Mouse (Mus musculus): ENCODE results near the gene U2af2. TPM values are rescaled to one million over a fixed set of nuclear protein-coding genes. Genes with fewer than 3 reads are reported as not detected.

Gene U2af2
- total and polyA plus RNA-seq, 2 experiments from 2014 or later, result 86.9 to 153 TPM

DNA sequence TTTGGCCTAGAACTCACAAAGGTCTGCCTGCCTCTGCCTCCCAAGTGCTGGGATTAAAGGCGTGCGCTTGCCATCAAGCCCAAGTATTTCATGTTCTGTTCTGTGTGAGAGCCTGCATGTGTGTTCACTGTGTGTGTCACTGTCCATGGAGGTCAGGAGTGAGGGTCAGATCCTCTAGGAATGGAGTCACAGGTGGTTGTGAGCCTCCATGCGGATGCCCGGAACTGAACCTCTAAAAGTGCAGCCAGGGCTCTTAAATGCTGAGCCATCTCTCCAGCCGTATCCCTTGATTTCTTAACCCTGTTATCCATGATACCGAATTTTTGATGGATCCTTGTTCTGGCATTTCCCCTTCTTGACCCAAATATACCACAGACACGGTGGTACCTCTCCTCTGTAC is 24.9 kb upstream of the U2af2 start:
- H3K4me2 ChIP-seq (ENCODE audit: low read depth, low read length), result no peak overlapping the region; the same call in 1 of the 2 replicates

DNA sequence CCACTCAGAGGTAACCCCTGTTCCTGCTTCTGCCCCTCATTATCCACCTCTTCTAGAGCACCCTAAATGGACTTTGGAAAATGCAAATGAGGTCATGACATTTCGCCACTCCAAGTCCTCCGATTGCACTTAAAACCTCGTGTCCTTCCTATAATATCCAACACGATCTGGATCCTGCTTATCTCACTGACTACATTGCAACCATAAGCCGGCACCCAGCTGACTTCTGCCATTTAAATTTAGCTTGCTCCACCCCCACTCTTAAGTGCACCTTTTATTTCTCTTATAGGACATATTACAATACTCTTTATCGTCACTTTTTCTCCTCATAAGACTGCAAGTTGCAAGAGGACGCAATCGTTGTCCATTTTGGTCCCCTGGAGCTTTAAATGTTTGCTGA is 24.5 kb upstream of the U2af2 start:
- H3K27me3 ChIP-seq (ENCODE audit: insufficient read depth, low read length), result no peaks in the 10 kb centered on the region
- H3K36me3 ChIP-seq (ENCODE audit: insufficient read depth, low read length), result peaks cover 15% of the 10 kb centered on the region
- peak overlapping the region; percentile 64 for H3K4me3 ChIP-seq (ENCODE audit: low read length)
- H3K9ac ChIP-seq (replicated peaks; ENCODE audit: low read length), result peak overlapping the region; percentile 80
- H3K4me2 ChIP-seq (ENCODE audit: low read depth, low read length), result peak overlapping the region; percentile 54
- no peak for ATAC-seq
- no peak for TF ChIP-seq CTCF (IDR thresholded peaks at IDR 0.05; ENCODE audit: low read depth)
- 83% methylated on average over 8 of the region's 8 CpGs for WGBS
- peaks cover 7% of the 10 kb centered on the region; the same call in 1 of the 2 replicates for H3K4me1 ChIP-seq (ENCODE audit: insufficient read depth, low read length)
- peak overlapping the region; percentile 98 for H3K27ac ChIP-seq
- no peaks in the 10 kb centered on the region for H3K9me3 ChIP-seq (ENCODE audit: low read length)
- no peak for DNase-seq (ENCODE audit: low spot score)

More for the DNA sequence above, 24.9 kb upstream of the U2af2 start:
- Histone ChIP-seq H3K27ac (peak overlapping the region; percentile 98; the same call in 1 of the 2 replicates), H3K4me3 (ENCODE audit: low read length) (0 out of 2 replicates have a peak overlapping the region, but pooled peaks have one; percentile 64), H3K36me3 (ENCODE audit: insufficient read depth, low read length) (peaks cover 20% of the 10 kb centered on the region), H3K9me3 (ENCODE audit: low read length) (no peaks in the 10 kb centered on the region), H3K4me1 (ENCODE audit: insufficient read depth, low read length) (peaks cover 7% of the 10 kb centered on the region; the same call in 1 of the 2 replicates), H3K27me3 (ENCODE audit: insufficient read depth, low read length) (no peaks in the 10 kb centered on the region), H3K9ac (replicated peaks; ENCODE audit: low read length) (no peak overlapping the region)
- DNase-seq (ENCODE audit: low spot score), result no peak
- ATAC-seq, result no peak
- TF ChIP-seq CTCF (IDR thresholded peaks at IDR 0.05; ENCODE audit: low read depth), result no peak
- WGBS, result 94% methylated on average over 7 of the region's 7 CpGs

DNA sequence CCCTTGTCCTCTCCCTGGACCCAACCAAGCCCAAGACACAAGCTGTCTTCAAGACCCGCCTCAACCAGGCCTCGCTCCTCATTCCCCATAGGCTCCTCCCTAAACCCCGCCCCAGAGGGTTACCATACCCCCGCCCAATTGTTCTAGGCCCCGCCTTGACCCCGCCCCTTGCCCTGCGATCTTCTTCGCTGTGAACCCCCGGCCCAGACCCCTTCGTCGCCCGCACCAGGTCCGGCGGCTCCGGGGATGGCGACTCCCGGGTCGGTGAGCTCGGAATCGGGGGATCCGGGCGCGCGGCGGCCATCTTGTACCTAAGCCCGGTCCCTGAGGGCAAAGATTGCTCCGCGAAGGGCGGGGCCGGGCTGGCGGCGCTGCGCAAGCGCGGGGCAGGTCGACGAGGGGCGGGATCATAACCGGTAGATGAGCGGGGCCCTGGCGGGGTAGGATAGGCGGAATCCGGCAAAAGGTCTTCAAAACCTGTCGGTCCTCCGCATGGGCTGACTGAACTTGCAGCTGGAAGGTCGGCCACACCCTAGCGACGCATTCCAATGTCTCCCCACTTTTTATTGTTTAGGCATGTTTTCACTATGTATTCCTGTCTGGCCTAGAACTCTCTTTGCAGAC is 23.7 kb upstream of the U2af2 start, which contains the start of gene Zfp784:
Zfp784 (minus strand) TSS at position 338 of the 624 bp plus-strand sequence.
- ATAC-seq, result peak; percentile 96
- peak; percentile 96 for DNase-seq (ENCODE audit: low spot score)
- Histone ChIP-seq H3K27me3 (ENCODE audit: insufficient read depth, low read length) (no peaks in the 10 kb centered on the region), H3K9me3 (ENCODE audit: low read length) (no peaks in the 10 kb centered on the region), H3K4me1 (ENCODE audit: insufficient read depth, low read length) (peaks cover 7% of the 10 kb centered on the region; the same call in 1 of the 2 replicates), H3K4me2 (ENCODE audit: low read depth, low read length) (peak within 1 kb of the TSS; percentile 54), H3K36me3 (ENCODE audit: insufficient read depth, low read length) (peaks cover 9% of the 10 kb centered on the region; the same call in 1 of the 2 replicates), H3K27ac (peak within 1 kb of the TSS; percentile 98), H3K4me3 (ENCODE audit: low read length) (peak within 1 kb of the TSS; percentile 64), H3K9ac (replicated peaks; ENCODE audit: low read length) (peak within 1 kb of the TSS; percentile 80)
- WGBS, result under 1% methylated on average over 48 of the region's 48 CpGs
- TF ChIP-seq CTCF (IDR thresholded peaks at IDR 0.05; ENCODE audit: low read depth), result no peak

DNA sequence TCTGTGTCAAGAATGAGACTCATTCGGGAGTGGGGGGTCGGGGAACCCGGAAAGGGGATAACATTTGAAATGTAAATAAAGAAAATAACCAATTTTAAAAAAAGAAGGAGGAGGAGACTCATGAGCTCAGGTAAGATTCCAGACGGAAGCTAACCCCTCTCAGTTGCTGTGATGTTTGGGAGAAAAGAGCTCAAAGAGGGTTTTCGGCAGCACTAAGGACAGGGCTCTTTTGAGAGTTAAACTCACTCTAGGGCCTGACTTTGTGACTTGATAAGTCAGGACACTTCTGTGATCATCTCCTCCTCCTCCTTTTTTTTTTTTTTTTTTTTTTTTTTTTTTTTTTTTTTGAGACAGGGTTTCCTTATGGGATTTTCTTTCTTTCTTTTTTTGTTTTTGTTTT is 23.0 kb upstream of the U2af2 start:
- peak overlapping the region; percentile 98; the same call in 1 of the 2 replicates for H3K27ac ChIP-seq
- H3K27me3 ChIP-seq (ENCODE audit: insufficient read depth, low read length), result no peaks in the 10 kb centered on the region
- peaks cover 7% of the 10 kb centered on the region; the same call in 1 of the 2 replicates for H3K4me1 ChIP-seq (ENCODE audit: insufficient read depth, low read length)
- H3K36me3 ChIP-seq (ENCODE audit: insufficient read depth, low read length), result 0 out of 2 replicates have a peak, but pooled peaks cover 9% of the 10 kb centered on the region
- ATAC-seq (no peak), DNase-seq (ENCODE audit: low spot score) (no peak)
- H3K9ac ChIP-seq (replicated peaks; ENCODE audit: low read length), result peak overlapping the region; percentile 80
- TF ChIP-seq CTCF (IDR thresholded peaks at IDR 0.05; ENCODE audit: low read depth), result no peak
- H3K4me3 ChIP-seq (ENCODE audit: low read length), result peak overlapping the region; percentile 64
- 36% methylated on average over 5 of the region's 5 CpGs for WGBS
- no peaks in the 10 kb centered on the region for H3K9me3 ChIP-seq (ENCODE audit: low read length)
- peak overlapping the region; percentile 54 for H3K4me2 ChIP-seq (ENCODE audit: low read depth, low read length)

DNA sequence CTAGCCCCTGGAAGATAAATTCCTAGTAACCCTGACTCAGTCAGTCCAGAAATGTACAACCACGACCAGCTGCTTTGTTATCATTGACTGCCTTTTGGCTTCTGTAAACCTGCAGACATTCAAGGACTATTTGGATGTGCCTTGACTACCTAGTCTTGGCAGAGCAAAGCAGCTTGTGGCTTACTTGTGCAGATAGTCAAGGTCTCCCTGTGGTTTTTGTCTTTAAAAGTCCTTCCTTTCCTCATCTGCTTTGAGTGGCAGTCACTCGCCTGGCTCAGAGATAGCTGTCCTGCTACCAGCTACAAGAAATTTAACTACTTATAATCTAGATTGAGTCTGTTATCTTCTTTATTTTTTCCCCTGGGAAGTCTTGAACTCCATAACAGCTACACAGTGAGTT is 17.0 kb upstream of the U2af2 start:
- no peak overlapping the region for H3K9ac ChIP-seq (replicated peaks; ENCODE audit: low read length)
- H3K36me3 ChIP-seq (ENCODE audit: insufficient read depth, low read length), result 0 out of 2 replicates have a peak, but pooled peaks cover 4% of the 10 kb centered on the region
- no peak overlapping the region for H3K4me3 ChIP-seq (ENCODE audit: low read length)
- WGBS, result 86% methylated on average over 2 of the region's 2 CpGs
- no peak for ATAC-seq
- H3K4me1 ChIP-seq (ENCODE audit: insufficient read depth, low read length), result no peaks in the 10 kb centered on the region
- TF ChIP-seq CTCF (IDR thresholded peaks at IDR 0.05; ENCODE audit: low read depth), result no peak
- no peaks in the 10 kb centered on the region for H3K9me3 ChIP-seq (ENCODE audit: low read length)
- no peaks in the 10 kb centered on the region for H3K27me3 ChIP-seq (ENCODE audit: insufficient read depth, low read length)
- no peak for DNase-seq (ENCODE audit: low spot score)
- no peak overlapping the region for H3K27ac ChIP-seq
- no peak overlapping the region for H3K4me2 ChIP-seq (ENCODE audit: low read depth, low read length)

DNA sequence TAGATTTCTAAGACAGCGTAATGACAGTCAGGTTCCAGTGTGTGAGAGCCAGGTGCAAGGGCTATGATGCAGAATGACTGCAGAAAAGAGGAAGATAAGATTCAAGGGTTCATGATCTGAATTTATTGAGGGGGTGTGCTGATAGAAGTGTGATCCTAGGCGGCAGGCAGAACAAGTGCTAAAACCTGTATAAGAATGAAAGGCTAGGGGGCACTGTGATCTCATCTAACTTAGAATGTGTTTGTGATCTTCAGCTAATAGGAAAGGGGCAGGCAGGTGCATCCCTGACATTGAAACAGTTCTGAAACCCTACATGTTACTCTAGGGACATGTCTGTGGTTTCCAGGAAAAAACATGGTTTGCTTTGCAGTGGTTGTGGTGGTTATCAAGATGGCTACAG is 15.8 kb upstream of the U2af2 start:
- Histone ChIP-seq H3K4me1 (ENCODE audit: insufficient read depth, low read length) (0 out of 2 replicates have a peak, but pooled peaks cover 7% of the 10 kb centered on the region), H3K4me3 (ENCODE audit: low read length) (no peak overlapping the region), H3K9ac (replicated peaks; ENCODE audit: low read length) (no peak overlapping the region), H3K36me3 (ENCODE audit: insufficient read depth, low read length) (no peaks in the 10 kb centered on the region), H3K9me3 (ENCODE audit: low read length) (no peaks in the 10 kb centered on the region), H3K4me2 (ENCODE audit: low read depth, low read length) (no peak overlapping the region), H3K27ac (no peak overlapping the region), H3K27me3 (ENCODE audit: insufficient read depth, low read length) (no peaks in the 10 kb centered on the region)
- ATAC-seq (no peak), DNase-seq (ENCODE audit: low spot score) (no peak)
- WGBS, result 59% methylated on average over 2 of the region's 2 CpGs
- TF ChIP-seq CTCF (IDR thresholded peaks at IDR 0.05; ENCODE audit: low read depth), result no peak

- DNase-seq (ENCODE audit: low spot score) (peak; percentile 71), ATAC-seq (no peak)
- Histone ChIP-seq H3K9ac (replicated peaks; ENCODE audit: low read length) (no peak overlapping the region), H3K9me3 (ENCODE audit: low read length) (no peaks in the 10 kb centered on the region), H3K27ac (no peak overlapping the region), H3K4me3 (ENCODE audit: low read length) (no peak overlapping the region), H3K4me1 (ENCODE audit: insufficient read depth, low read length) (0 out of 2 replicates have a peak, but pooled peaks cover 7% of the 10 kb centered on the region), H3K27me3 (ENCODE audit: insufficient read depth, low read length) (no peaks in the 10 kb centered on the region), H3K4me2 (ENCODE audit: low read depth, low read length) (no peak overlapping the region), H3K36me3 (ENCODE audit: insufficient read depth, low read length) (no peaks in the 10 kb centered on the region)
- peak; percentile 51 for TF ChIP-seq CTCF (IDR thresholded peaks at IDR 0.05; ENCODE audit: low read depth)
- WGBS, result 28% methylated on average over 2 of the region's 2 CpGs
These were observed 14.6 kb upstream of the U2af2 start for GRCm38 (mm10) chr7:5047313-5047712.
